Mouse (Mus musculus): ENCODE data around the gene Olfr325.
A peak's percentile ranks its signal among the peaks of the same experiment; 100 is the strongest.
"Not testable (repeated sequence)": the region's sequence is repeated elsewhere in the genome, so short reads cannot be mapped to it uniquely, and the experiment has no call there.

The Olfr325 gene

DNA sequence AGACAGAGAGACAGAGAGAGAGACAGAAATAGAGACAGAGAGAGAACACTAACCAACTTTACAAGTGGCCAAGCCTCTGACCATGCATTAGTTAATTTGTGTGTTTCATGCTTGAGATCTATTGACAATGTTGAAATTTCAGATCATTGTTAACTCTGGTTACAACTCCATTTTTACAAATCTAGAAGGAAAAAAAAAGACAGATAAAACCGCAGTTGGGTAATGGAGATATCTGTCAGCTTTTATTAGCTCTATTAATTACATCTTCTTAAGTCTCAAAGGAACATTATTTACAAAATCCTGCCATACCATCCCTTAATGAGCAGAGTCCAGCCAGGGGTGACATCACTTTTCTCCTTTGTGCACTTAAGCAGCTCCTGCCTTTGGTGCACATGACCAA lies at the start of gene Olfr325:
Gene Olfr325, plus strand, starts transcription at position 301 of the 400 bp plus-strand sequence.
- DNase-seq = no peak

DNA sequence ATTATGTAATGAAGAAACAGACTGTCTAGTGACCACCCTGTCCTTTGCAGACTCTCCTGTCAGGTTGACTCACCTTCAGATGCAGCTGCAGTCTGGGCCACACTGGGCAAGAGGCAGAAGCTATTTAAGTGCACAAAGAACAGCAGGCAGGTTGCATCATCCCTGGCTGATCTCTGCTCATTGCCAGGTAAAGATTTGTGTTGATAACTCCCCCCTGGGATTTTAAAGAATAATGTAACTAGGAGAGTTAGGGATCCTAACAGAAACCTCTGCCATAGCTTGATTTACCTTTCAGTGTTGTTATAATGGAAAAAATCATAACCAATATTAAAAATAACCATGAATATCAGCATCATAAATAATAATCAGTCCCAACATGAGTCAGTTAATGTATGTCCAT lies 42.8 kb upstream of the Olfr325 start, which contains the start of gene Olfr330:
Gene Olfr330, minus strand, starts transcription at position 101 of the 400 bp plus-strand sequence.
- not testable (repeated sequence) for DNase-seq

DNA sequence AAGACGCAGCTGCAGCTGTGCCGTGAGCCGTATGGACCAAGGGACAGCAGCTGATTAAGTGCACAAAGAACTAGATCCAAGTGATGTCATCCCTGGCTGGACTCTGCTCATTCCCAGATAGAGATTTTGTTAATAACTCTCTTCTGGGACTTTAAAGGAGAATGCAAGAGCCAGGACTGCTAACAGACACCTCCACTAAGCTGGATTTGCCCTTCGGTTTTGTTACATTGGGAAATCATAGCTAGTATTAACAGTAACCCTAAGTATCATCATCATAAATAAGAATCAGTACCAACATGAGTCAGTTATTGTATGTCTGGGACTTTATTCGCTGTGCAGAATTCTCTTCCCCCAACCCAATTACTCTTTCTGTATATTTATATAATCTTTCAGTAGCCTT lies 31.2 kb upstream of the Olfr325 start, which contains the start of gene Olfr329-ps:
Gene Olfr329-ps, minus strand, starts transcription at position 101 of the 400 bp plus-strand sequence.
- DNase-seq = no peak

DNA sequence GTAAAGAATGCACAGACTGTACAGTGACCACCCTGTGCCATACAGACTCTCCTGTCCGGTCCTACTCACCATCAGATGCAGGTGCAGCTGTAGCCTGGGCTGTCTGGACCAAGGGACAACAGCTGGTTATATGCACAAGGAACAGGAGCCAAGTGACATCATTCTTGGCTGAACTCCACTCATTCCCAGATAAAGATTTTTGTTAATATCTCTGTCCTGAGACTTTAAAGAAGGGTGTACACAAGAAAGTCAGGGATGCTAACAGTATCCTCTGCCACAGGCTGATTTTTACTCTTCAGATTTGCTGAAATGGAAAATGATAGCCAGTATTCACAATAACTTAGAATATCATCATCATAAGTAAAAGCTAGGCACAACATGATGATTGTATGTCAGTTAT lies 22.0 kb upstream of the Olfr325 start, which contains the start of gene Olfr328:
Gene Olfr328, minus strand, starts transcription at position 101 of the 400 bp plus-strand sequence.
- no peak for DNase-seq

DNA sequence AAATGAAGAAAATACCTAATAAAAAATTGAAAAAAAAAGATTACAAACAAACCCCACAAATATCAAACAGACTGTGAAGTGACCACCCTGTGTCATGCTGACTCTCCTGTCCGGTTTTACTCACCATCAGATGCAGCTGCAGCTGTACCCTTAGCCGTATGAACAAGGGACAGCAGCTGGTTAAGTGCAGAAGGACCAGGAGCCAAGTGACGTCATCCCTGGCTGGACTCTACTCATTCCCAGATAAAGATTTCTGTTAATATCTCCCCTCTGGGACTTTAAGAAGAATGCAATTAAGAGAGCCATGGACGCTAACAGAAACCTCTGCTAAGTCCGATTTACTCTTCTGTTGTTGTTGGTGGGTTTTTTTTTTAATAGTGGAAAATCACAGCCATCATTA lies 7.1 kb upstream of the Olfr325 start, which contains the start of gene Olfr224:
Gene Olfr224, minus strand, starts transcription at position 149 of the 400 bp plus-strand sequence.
- no peak for DNase-seq

DNA sequence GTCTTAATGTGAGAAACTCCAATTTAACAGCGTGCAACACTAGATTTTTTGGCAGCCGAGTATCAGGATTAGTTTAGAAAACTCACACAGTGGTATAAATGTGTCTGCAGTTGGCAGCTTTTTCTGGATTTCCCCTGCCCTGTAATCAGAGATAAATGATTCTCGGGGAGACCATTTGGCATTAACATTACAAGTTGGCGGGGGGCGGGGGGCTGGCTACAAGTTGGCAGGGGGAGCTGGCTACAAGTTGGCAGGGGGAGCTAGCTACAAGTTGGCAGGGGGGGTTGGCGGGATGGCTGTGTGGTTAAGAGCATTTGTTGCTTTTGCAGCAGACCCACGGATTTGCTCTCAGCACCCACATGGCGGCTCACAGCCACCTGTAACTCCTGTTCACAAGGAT lies 1.1 kb downstream of the Olfr325 start:
- no peak for DNase-seq

DNA sequence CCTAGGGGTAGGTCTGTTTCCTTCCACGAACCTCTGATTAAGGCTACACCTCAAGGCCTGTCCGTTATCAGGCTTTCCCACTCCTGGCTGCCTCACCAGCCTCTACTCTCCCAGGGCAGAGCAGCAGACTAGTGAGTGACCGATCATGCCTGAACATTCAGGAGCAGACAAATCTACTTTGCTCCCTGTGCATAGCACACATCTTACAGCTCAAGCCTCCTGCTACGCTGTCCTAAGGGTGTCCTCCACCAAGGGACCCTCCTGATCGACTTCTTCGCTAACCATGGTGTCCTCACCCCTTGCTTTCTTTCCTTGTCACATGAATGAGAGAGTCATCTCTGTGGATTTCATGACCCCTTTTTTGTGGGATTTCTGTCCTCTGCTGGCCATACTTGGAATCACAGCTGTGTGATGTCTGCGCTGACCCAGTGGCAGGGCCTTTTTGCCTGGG lies 10.4 kb downstream of the Olfr325 start:
- DNase-seq = peak; percentile 9

DNA sequence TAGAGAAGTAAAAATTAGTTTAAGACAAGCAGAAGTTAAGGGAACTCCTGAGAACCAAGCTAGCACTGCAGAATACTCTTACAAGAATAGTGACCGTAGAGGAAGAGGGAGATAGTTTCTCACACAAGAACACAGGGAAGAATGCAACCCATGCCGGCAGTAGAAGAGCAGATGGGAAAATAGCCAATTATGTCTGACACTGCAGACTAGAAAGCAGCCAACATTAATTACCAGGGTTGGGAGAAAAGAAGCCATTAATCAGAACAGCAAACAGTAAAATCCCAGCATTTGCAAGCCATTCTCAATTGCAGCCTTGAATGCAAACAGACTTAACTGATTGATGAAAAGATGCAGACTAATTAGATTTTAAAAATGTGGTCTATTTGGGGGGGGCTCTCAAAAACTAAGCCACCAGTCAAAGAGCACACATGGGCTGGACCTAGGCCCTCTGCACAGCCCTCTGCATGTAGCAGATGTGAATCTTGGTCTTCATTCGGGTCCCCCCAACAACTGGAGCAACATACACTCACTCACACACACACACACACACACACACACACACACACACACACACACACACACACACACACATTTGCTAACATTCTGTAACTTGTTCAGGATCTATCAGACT lies 11.2 kb downstream of the Olfr325 start:
- DNase-seq = no peak

DNA sequence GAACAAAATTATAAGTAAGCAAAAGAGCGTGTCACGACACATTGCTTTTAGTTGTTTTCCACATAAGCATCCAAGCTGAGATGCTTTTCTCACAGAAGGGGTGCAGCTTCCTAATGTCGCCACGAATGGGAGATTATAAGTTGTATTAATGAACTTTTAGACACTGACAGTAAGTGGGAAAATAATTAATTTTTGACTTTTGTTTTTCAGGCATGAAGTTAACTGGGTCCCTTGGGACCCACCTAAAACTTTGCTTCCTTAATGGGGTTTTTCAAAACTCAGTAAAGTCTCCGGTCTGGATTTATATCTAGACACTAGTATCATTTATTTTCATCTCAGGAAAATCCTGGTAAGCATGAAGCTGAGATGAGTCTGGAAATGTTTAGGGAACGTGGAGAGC lies 17.3 kb downstream of the Olfr325 start, which contains the start of gene Olfr324:
Gene Olfr324, plus strand, starts transcription at position 301 of the 400 bp plus-strand sequence.
- no peak for DNase-seq

DNA sequence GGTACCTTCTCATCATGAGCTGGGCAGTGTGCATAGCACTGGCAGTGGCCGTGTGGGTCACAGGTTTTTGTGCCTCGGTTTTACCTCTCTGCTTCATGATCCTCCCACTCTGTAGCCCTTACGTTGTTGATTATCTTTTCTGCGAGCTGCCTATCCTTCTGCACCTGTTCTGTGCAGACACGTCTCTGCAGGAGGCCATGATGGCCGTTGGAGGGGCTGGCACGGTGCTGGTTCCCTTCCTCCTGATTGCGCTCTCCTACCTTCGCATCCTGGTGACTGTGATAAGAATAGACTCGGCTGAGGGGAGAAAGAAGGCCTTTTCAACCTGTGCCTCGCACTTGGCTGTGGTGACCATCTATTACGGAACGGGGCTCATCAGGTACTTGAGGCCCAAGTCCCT lies 20.3 kb downstream of the Olfr325 start:
- DNase-seq = no peak

DNA sequence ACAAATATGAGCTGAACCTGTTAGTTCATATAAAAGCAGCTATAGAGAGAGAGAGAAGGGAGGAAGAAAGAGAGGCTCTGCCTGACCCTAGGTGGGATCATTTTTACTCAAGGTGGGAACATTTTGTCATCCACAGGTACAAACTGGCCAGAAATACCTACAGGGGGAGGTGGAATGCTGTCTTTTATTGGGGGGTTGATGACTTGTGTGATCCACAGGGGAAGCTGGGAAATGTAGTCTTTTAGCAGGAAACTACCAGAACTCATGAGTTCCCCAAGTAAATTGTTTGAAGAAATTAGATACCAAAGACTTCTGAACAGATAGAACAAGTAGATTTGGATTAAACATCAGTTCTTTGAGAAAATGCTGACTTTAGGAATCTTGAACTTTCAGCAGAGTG lies 24.5 kb downstream of the Olfr325 start:
- DNase-seq = no peak

DNA sequence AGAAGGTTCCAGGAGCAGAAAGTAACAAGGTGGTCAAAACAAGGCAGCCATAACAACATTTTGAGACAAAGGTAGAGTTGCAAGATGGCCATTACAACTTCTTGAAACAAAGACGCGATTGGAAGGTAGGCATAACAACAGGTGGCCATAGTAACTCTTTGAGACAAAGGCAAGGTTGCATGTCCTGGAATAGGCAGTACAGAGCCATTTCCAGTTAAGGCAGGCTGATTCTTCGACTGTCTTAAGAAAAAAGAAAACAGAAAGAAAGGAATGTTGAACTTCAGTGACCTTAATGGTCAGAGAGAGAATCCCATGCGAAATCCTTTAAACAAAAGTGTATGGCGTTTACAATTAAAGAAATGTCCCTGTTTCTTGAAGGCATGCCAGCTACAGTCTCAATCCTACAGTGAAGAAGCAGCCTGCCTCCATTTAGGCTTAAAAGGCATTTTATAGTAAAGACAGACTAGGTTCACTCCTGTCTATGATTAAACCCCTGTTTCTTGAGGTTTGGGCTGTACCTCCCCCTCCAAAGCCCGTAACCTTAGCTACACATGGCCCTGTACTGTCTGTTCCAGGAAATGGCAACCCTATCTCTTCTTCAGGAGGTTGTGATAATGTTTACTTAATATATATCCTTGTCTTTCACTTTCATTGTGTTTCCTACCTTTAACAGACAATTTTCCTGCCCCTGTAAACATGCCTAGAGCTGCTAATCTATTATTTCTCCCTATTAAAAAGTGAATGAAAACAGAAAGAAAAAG lies 25.4 kb downstream of the Olfr325 start:
- DNase-seq = no peak

DNA sequence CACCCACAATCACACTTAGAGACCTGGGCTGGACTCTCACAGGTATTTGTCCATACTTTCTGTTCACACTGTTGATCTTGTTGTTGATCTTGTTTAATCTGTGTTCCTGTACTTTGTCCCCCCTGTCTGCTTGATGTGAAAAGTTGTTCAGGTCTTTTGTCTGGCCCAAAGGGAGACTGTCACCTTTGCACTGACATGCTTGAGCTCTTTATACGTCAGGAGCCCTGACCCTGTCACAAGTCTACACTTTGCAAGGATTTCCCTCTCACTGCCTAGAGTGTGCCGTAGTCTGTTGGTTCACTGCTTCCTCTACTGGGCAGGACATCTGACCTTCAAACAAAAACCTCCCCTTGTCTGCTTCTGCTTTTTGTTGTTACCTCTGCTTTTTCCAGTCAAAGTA lies 27.2 kb downstream of the Olfr325 start:
- DNase-seq = no peak

DNA sequence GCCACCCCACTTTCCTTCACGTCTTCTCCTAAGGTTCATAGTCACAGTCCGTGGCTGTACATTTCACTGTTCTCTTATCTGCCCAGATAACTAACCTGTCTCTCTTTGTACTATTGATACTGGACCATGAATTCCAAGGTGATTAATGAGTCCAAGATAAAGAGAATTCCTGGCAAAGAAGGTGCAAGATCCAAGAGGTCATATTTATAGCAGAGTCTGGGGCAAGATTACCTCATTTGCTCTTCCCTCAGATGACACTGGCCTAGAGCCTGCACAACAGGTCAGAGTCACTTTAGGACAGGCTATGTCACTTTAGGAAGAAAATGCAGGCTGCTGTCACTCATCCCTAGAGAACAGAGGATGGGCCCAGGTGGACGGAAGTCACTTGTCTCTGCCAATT lies 27.7 kb downstream of the Olfr325 start:
- DNase-seq = no peak

DNA sequence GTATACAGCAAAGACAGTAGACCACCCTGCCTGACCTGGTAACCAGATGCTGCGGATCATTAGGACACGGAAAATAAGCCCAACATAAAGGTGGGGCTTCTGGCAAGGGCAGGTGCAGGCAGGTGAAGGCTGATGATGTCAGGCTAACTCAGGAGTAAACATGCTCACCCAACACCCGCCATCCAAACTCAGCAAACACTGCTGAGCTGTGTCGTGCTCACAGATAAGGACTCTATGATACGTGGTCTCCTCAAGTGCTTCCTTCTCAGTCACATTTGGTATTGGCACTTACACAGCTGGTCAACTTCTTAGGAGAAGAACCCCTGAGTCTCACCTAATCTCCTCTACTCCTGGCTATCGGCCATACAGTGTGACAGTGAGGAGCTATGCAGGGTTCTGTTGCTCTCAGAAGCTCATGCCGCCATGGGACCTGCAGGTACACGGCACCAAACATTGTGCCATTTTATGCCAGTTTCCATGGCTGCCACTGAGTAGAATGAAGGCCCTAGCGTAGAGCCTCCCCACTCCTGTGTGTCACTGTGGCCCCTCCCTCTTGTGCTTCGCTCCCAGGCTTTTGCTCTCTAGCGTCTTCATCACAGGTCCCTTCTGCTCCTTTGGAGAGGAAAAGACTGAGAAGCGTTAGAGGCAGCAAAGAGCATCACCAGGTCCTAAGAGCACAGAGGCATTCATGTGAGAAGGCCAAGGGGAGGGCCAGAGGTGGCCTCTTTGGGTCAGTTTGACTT lies 28.8 kb downstream of the Olfr325 start:
- no peak for DNase-seq

DNA sequence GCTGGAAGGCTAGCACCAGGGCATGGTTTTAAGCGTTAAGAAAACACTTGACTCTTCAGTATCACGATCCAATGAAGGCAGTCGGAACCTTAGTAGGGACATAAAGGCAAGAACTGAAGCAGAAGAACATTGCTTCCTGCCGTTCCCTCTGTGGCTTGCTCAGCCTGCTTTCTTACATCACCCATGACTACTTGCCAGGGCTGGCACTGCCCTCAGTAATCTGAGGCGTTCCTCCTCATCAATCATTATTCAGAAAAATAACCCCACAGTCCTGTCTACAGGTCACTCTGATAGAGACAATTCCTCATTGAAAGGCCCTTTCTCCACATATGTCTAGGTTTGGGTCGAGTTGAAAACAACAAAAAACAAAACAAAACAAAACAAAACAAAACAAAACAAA lies 29.5 kb downstream of the Olfr325 start:
- DNase-seq = no peak

DNA sequence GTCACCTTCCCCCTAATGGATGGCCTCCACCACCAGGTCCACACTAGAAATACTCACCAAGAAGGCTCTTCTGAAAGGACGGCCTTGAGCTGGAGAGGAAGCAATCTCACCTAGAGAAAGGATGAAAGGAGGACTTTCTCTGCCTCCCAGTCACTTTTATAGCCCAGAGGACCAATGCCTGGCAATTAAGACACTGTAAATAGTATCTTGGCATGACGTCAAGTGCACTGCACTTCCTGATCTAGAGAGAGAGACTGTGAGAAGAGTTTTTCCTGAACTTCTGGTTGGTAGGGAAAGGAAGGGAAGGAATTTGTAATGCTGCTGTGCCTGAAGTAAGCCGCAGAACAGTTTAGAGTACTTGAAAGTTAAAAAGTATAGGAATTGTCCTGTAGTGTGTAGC lies 35.8 kb downstream of the Olfr325 start:
- DNase-seq = no peak

DNA sequence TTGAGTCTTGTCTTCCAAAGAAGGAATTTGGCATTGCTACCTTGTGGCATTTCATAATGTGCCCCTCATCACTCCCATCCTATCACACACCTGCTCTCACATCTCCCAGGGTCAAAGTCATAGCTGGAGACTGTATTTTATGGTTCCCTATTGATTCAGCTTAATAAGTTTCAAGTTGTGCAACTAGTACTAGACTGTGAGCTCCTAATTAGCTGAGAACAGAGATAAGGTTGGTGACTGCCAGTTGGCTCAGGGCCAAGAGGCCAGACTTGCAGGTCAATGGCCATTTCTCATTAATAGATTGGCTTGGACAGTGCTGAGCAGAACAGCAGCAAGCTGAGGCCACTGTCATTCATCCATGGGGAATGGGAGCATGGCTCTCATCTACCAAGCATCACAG lies 37.0 kb downstream of the Olfr325 start:
- DNase-seq = no peak

DNA sequence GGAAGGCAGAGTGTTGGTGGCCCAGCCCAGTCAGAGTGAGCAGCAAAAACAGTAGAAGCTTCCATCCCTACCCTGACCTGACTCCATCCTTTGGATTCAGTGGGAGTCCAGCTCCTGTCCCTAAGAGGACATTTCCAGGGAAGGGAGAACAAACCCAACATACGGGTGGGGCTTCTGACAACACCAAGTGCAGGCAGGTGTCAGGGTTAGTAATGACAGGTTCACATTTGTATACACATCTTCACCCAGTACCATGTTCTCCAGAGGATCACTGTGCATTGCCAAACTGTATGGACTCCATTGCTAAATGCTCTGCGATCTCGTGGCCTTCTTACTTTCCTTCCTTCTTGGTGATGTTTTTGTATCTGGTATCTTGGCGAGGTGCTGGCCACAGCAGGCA lies 38.4 kb downstream of the Olfr325 start, which contains the start of gene 2210407C18Rik:
Gene 2210407C18Rik, minus strand, starts transcription at position 101 of the 400 bp plus-strand sequence.
- DNase-seq = no peak

DNA sequence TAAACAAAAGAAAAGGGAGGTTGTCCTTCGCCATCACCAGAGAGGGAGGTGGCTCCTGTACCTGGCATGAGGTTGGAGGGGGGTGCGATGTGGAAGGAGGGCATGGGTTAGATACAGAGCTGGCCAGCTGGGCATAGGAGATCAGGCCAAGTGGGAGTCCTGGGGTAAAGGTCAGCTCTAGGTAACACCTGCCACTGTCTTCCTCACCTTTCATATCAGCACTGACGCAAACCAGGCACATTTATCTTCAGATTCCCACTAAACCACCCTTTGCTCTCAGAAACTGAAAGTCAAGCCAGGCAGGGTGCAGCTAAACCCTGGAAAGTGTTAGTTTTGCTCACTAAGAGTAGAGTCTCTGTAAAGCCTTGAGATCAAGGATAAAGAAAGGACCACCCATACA lies 40.8 kb downstream of the Olfr325 start:
- no peak for DNase-seq

DNA sequence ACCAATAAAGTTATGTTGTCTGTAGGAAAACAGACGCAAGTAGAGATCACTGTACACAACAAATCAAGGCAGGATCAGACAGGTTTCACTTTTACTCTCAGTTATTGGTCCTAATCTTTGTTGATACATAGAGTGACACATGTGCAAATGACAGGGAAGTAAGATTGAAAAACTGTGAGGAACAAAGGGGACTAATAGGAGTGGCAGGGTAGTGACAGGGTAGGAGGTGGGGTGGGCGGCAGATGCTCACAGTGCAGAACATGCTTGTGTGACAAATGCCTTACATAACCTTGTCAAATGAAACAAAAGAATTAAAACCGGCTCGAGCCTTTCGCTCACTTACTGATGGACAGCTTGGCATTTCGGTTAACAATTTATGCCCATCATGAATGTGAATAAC lies 41.3 kb downstream of the Olfr325 start:
- DNase-seq = no peak

DNA sequence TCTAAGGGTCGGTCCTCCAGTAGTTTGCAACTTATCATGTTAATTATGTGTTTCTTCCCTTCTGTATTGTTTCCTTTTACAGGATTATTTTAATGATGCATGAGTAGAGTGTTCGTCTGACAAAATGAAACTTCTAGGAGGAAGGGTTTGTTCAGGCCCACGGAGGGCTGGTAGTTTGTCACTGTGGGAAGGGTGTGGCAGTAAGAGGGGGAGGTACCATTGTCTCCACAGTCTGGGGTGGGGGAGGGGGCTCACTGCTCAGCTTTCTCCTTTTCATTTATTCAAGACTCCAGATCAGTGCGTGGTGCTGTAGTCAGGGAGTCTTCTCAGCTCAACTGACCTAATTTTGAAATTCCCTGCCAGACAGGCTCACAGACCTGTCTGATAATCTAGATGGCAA lies 48.6 kb downstream of the Olfr325 start:
- no peak for DNase-seq

DNA sequence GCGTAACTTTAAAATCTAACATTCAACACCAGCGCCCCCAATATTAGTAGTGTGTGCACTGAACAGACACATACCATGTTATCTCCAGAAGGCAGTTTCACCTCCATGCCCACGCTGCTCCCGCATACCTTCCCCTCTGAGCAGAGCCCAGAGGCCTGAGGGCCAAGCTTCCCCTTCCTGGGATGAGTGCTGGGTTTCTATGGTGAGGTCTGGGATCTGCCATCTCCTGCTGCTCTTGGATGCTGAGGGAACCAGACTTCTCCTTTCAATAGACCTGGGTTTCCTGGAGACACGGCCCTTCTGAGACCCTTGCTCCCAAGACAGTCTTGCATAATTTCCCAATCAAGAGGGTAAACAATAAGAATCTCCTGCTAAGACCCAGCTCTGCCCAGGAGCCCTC lies 52.9 kb downstream of the Olfr325 start, which contains the start of gene Olfr323:
Gene Olfr323, minus strand, starts transcription at position 101 of the 400 bp plus-strand sequence.
- no peak for DNase-seq
